Mouse (Mus musculus) midbrain, embryonic 16.5 days (tissue): ENCODE results near the gene Cul3. TPM values are rescaled to one million over a fixed set of nuclear protein-coding genes. Genes with fewer than 3 reads are reported as not detected.
"Not testable (repeated sequence)": the region's sequence is repeated elsewhere in the genome, so short reads cannot be mapped to it uniquely, and the experiment has no call there.

ENCODE experiments used
- ATAC-seq: fragments of 200-750 bp; cut with Nextera tagmentation; 2 replicates; pipeline ENCODE4 v1.8.0; 2017; ENCODE audit warnings: moderate TSS enrichment
- H3K27ac ChIP-seq: fragments of 300-500 bp; sonication (generic); 2 replicates; pipeline ENCODE4 v1.5.1; 2014; ENCODE audit warnings: mild to moderate bottlenecking, low read length, mixed read lengths
- H3K27me3 ChIP-seq: fragments of 300-500 bp; sonication (generic); 2 replicates; pipeline ENCODE4 v1.6.1; 2014; ENCODE audit warnings: low read depth, low read length, mixed read lengths; ENCODE audit not compliant: control insufficient read depth, insufficient read depth
- H3K36me3 ChIP-seq: fragments of 300-500 bp; sonication (generic); 2 replicates; pipeline ENCODE4 v1.6.1; 2014; ENCODE audit warnings: mild to moderate bottlenecking, low read length, moderate library complexity, mixed read lengths; ENCODE audit not compliant: control insufficient read depth, insufficient read depth
- H3K4me1 ChIP-seq: fragments of 300-500 bp; sonication (generic); 2 replicates; pipeline ENCODE4 v1.6.1; 2014; ENCODE audit warnings: mild to moderate bottlenecking, low read length, mixed read lengths; ENCODE audit not compliant: control insufficient read depth, insufficient read depth
- H3K4me2 ChIP-seq: fragments of 300-500 bp; sonication (generic); 2 replicates; pipeline ENCODE4 v1.6.1; 2014; ENCODE audit warnings: mild to moderate bottlenecking, low read length, mixed read lengths
- H3K4me3 ChIP-seq: fragments of 300-500 bp; sonication (generic); 2 replicates; pipeline ENCODE4 v1.5.1; 2014; ENCODE audit warnings: low read depth, mild to moderate bottlenecking, low read length, moderate library complexity, mixed read lengths
- H3K9ac ChIP-seq: fragments of 300-500 bp; sonication (generic); 2 replicates; pipeline ENCODE4 v1.6.1; 2014; ENCODE audit warnings: low read depth, low read length, mixed read lengths
- H3K9me3 ChIP-seq: fragments of 300-500 bp; sonication (generic); replicated peaks from 2 replicates; pipeline ENCODE4 v1.6.1; 2014; ENCODE audit warnings: mild to moderate bottlenecking, low read length, mixed read lengths; ENCODE audit not compliant: control insufficient read depth, poor library complexity, severe bottlenecking
- WGBS: fragments of 180-500 bp; shearing (Covaris S2); extraction: QIAGEN DNeasy Blood & Tissue Kit; methylation state at CpG from one replicate; pipeline ENCODE4 v1.1.7; 2014; 5-methylcytosine and 5-hydroxymethylcytosine counted together
- polyA plus RNA-seq: library from polyadenylated mRNA; unstranded; fragments of >200 nt; fragmentation: Nextera tagmentation; extraction: Ambion mirVana; gene quantifications from 2 replicates; pipeline ENCODE4 v1.2.1, GENCODE M21; 2015

The Cul3 gene
- polyA plus RNA-seq, 1 experiment from 2014 or later, result 21.6 TPM

DNA sequence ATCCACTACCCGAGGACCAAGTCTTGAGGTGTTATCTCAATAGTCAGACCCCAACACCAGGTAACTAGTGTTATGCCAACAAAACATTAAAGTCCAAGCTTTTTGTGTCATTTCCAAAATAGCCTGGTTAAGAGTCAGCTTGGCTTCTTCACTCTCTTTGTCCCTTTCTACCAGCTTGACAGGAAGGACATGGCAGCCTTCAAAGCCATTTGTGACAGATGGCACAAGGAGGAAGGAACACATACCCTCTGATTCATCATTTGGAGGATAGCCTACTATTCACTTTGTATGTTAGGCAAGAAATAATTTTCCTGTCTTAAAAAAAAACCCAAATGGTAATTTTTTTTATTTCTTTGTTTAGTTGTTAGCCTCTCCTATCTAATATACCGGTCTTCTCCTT, 22.7 kb upstream of the Cul3 start:
- Histone ChIP-seq H3K4me2 (no peak overlapping the region), H3K4me3 (no peak overlapping the region), H3K27me3 (no peaks in the 10 kb centered on the region), H3K36me3 (no peaks in the 10 kb centered on the region), H3K9me3 (no peaks in the 10 kb centered on the region), H3K4me1 (no peaks in the 10 kb centered on the region), H3K27ac (no peak overlapping the region), H3K9ac (no peak overlapping the region)
- ATAC-seq, result no peak
- WGBS, result 81% methylated on average over 2 of the region's 2 CpGs

DNA sequence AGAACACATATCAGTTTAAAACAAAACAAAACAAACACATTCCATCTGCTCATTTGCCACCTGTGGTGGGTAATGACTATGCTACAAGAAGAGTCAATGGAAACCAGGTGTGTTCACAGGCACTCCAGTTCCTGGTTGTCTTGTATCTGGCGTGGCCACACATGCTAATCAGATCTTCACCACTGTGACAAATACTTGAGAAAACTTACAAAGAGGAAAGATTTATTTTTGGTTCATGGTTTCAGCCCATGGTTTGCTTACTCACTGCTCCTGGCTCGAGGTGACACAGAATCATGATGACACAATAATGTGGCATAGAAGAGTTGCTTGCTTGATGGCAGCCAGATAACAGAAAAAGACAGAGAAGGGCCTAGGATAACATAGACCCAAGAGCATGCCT, 22.1 kb upstream of the Cul3 start:
- H3K36me3 ChIP-seq, result no peaks in the 10 kb centered on the region

DNA sequence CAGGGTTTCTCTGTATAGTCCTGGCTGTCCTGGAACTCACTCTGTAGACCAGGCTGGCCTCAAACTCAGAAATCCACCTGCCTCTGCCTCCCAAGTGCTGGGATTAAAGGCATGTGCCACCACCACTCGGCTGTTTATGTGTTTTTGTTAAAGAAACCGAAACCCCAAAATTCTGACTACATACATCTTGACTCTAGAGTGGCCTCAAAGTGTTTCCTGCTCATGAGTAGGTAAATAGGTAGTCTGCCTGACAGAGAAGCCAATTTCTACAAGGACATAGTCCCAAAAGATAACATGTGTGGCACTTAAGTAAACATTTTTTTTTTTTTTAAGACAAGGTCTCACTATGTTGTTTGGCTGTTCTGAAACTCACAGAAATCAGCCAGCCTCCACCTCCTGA, 21.5 kb upstream of the Cul3 start:
- H3K4me2 ChIP-seq, H3K4me1 ChIP-seq, H3K27me3 ChIP-seq, ATAC-seq, H3K9me3 ChIP-seq, H3K4me3 ChIP-seq, H3K27ac ChIP-seq, H3K36me3 ChIP-seq, H3K9ac ChIP-seq: not testable (repeated sequence)
- WGBS, result 91% methylated on average over 2 of the region's 2 CpGs

More for the DNA sequence above, 22.1 kb upstream of the Cul3 start:
- no peak overlapping the region for H3K4me3 ChIP-seq
- no peaks in the 10 kb centered on the region for H3K27me3 ChIP-seq
- no peak overlapping the region for H3K27ac ChIP-seq
- H3K9me3 ChIP-seq, result no peaks in the 10 kb centered on the region
- WGBS, result 71% methylated on average over 2 of the region's 2 CpGs
- H3K4me2 ChIP-seq, result no peak overlapping the region
- no peak for ATAC-seq
- H3K4me1 ChIP-seq, result no peaks in the 10 kb centered on the region
- no peak overlapping the region for H3K9ac ChIP-seq

DNA sequence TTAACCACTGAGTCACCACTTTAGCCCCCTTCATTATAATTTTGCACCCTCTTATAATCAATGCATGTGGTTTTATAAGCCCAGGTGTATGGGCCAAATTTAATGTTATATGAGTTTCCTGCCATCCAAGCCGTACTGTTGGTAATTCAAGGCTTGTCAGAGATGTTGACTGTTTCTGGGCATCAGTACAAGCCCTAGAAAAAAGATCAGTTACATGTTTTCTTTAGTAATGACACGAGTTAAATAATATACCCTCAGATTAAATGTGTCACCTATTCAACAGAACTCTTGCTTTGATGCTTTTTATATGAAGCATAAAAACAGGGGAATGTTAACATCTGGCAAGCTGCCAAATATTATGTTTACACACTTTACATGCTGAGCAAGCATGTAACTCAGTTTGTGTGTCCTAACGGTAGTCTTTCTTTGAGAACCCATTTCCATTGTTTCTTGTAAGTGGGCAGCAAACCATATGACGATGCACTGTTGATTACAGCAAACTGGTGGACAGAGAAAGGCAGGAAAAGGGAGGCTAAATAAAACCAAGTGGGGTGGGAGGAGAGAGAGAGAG, 19.8 kb upstream of the Cul3 start:
- H3K9me3 ChIP-seq, result no peaks in the 10 kb centered on the region
- no peak overlapping the region for H3K27ac ChIP-seq
- H3K9ac ChIP-seq, result no peak overlapping the region
- WGBS, result 56% methylated on average over 4 of the region's 4 CpGs
- no peaks in the 10 kb centered on the region for H3K36me3 ChIP-seq
- no peak for ATAC-seq
- no peak overlapping the region for H3K4me3 ChIP-seq
- H3K4me1 ChIP-seq, result no peaks in the 10 kb centered on the region
- H3K4me2 ChIP-seq, result no peak overlapping the region
- H3K27me3 ChIP-seq, result no peaks in the 10 kb centered on the region

DNA sequence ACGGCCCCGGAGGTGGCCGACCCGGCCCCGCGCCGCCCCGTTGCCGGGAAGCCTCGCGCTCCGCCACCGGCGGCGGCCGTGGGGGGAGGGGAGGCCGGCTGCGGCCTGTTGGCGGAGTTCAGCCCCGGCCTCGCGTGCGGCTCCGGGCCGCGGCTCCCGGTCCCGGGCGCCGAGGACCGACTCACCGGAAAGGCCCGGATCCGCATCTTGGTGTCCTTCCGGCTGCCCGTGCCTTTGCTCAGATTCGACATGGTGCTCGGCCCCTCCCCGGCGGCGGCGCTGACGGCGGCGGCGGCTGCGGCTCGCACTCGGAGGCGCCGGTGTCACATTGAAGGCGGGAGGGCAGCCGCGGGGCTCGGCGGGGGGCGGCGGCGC, 232 bp downstream of the Cul3 start:
- H3K36me3 ChIP-seq, result no peaks in the 10 kb centered on the region
- under 1% methylated on average over 34 of the region's 59 CpGs for WGBS
- peak overlapping the region; percentile 98 for H3K4me3 ChIP-seq
- ATAC-seq, result peak; percentile 36
- peak overlapping the region; percentile 97 for H3K9ac ChIP-seq
- no peaks in the 10 kb centered on the region for H3K9me3 ChIP-seq
- H3K4me1 ChIP-seq, result peaks cover 25% of the 10 kb centered on the region
- no peaks in the 10 kb centered on the region for H3K27me3 ChIP-seq
- H3K4me2 ChIP-seq, result peak overlapping the region; percentile 71
- H3K27ac ChIP-seq, result peak overlapping the region; percentile 98

DNA sequence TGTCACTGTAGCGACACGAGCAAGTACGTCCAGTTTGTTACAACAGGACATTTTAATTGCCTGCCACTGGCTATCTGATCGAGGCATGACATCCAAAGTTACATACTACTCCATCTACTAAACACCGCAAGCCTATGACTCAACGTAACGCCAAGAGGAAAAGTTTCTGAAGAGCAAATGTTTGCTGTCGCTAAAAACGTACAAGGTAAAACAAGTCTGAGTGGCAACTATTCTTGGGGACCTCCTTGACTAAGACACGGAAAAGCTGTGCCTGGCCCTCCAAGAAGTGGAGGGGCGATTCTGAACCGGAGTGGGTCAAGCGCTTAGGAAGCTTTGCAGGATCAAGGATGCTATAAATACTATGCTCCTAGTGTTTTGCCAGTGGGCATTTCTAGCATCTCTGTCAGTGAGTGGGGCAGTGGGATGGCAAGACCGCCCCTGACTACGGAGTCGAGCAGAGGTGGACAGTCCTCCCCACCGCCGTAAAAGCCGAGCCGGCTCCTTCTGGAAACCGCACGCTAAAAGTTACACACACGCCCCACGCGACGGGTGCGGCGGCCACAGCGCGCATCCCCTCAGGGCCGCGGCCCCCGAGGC, 757 bp downstream of the Cul3 start:
- H3K4me3 ChIP-seq, result peak overlapping the region; percentile 98
- peak; percentile 8 for ATAC-seq
- WGBS, result under 1% methylated on average over 33 of the region's 33 CpGs

DNA sequence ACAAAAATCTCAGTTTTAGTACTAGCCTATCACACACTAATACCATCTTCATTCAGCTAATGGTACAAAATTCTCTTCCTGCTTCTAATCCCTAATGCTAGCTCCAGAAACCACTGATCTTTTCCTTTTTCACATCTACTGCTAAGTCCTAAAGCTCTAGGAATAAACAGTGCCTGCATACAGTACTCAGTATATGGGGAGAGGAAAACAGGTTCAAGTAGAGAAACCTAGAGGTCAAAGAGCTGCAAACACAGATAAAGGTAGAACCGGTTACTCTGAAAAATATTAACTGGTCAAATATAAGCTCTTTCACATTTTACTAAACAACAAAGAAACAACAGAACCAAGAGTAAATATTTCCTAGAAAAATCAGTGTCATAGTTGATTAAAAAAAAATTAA, 1.9 kb downstream of the Cul3 start:
- Histone ChIP-seq H3K36me3 (no peaks in the 10 kb centered on the region), H3K4me3 (peak overlapping the region; percentile 31), H3K27ac (no peak overlapping the region), H3K27me3 (no peaks in the 10 kb centered on the region), H3K4me2 (peak overlapping the region; percentile 71), H3K9ac (peak overlapping the region; percentile 41; the same call in 1 of the 2 replicates), H3K9me3 (no peaks in the 10 kb centered on the region), H3K4me1 (peaks cover 32% of the 10 kb centered on the region)
- no peak for ATAC-seq
- WGBS, result 30% methylated on average over 1 of the region's 1 CpGs

More for the DNA sequence above, 757 bp downstream of the Cul3 start:
- Histone ChIP-seq H3K36me3 (no peaks in the 10 kb centered on the region), H3K27me3 (no peaks in the 10 kb centered on the region), H3K9ac (peak overlapping the region; percentile 97), H3K4me2 (peak overlapping the region; percentile 71), H3K4me1 (peaks cover 25% of the 10 kb centered on the region), H3K27ac (peak overlapping the region; percentile 98), H3K9me3 (no peaks in the 10 kb centered on the region)

DNA sequence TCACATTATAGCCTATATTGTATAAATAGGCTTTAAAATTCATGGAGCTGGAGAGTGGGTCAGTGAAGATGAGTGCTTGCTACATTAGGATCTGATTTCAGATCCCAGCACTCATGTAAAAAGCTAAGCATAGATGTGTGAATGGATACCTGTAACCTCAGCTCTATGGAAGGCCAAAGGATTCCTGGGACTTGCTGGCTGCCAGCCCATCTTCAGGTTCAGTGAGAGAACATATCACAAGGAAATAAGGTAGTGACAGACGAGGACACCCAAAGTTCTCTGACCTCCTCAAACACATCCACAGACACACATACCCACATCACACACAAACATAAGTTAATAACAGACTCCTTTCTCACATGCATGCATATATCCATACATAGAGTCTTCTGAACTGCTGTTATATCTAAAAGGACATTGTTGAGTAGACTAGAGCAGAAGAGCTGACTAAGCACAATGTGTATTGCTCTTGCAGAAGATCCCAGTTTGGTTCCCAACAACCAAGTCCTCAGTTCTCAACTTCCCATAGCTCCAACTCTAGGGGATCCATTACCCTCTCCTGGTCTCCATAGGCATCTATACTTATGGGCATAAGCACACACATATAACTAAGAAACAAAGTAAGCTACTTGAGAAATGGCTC, 4.4 kb downstream of the Cul3 start:
- WGBS, result 88% methylated on average over 1 of the region's 1 CpGs
- Histone ChIP-seq H3K27ac (no peak overlapping the region), H3K9me3 (no peaks in the 10 kb centered on the region), H3K9ac (no peak overlapping the region), H3K4me3 (no peak overlapping the region), H3K27me3 (no peaks in the 10 kb centered on the region), H3K36me3 (no peaks in the 10 kb centered on the region), H3K4me1 (peaks cover 33% of the 10 kb centered on the region), H3K4me2 (no peak overlapping the region)
- ATAC-seq, result no peak

DNA sequence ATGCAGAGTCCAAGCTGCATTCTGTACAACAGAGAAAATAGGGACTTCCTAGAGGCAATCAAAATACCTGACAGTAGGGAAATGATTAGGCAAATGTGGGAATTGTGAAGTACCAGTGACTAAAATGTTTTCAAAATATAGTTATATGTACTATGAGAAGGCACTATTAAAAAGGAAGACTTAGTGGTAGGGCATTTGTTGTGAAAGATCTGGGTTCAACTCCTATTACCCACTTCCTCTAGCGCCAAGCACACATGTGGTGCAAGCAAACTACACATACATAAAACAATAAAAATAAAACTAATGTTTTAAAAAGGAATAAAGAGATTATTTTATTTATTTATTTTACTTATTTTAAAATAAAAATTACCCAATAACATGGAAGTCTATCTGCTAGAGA, 5.2 kb downstream of the Cul3 start:
- no peaks in the 10 kb centered on the region for H3K36me3 ChIP-seq
- no peak for ATAC-seq
- no peaks in the 10 kb centered on the region for H3K9me3 ChIP-seq
- no peak overlapping the region for H3K9ac ChIP-seq
- H3K4me3 ChIP-seq, result no peak overlapping the region
- no peak overlapping the region for H3K4me2 ChIP-seq
- no peak overlapping the region for H3K27ac ChIP-seq
- peaks cover 33% of the 10 kb centered on the region for H3K4me1 ChIP-seq
- no peaks in the 10 kb centered on the region for H3K27me3 ChIP-seq
- 92% methylated on average over 1 of the region's 1 CpGs for WGBS
